Mouse (Mus musculus): ENCODE results near the gene Mfsd4a.

GRCm38 (mm10) chr1:131987432-131987831 is 80.4 kb downstream of the Mfsd4a start:
- no peak for TF ChIP-seq CTCF (conservative IDR thresholded peaks at IDR 0.05; ENCODE audit: insufficient read depth, insufficient read length, low read depth, low read length)
- no peak for TF ChIP-seq POLR2A (IDR thresholded peaks at IDR 0.05; ENCODE audit: low read depth, low read length)
